Mouse (Mus musculus): ENCODE data around the gene Rspry1. TPM values are rescaled to one million over a fixed set of nuclear protein-coding genes. Genes with fewer than 3 reads are reported as not detected.

Gene Rspry1
- total RNA-seq (2014; rRNA removed) = 42.7 and 53.2 TPM in 2 replicates
- polyA plus RNA-seq (2015; fragmentation: Nextera tagmentation; extraction: Ambion mirVana) = 35.5 and 35.9 TPM in 2 replicates

GRCm38 (mm10) chr8:94601607-94602385 lies at the start of gene Rspry1, which contains the start of gene Fam192a:
Gene Rspry1, plus strand, starts transcription at chr8:94601937.
Gene Fam192a, minus strand, starts transcription at chr8:94601997.
- H3K27me3 ChIP-seq (ENCODE audit: insufficient read depth, low read length) = no peaks in the 10 kb centered on the region
- no peaks in the 10 kb centered on the region for H3K36me3 ChIP-seq (ENCODE audit: insufficient read depth, low read length)
- 0 out of 2 replicates have a peak, but pooled peaks have one; percentile 8 for TF ChIP-seq CTCF (IDR thresholded peaks at IDR 0.05)
- 1% methylated on average over 55 of the region's 55 CpGs for WGBS
- H3K4me1 ChIP-seq (ENCODE audit: insufficient read depth, low read length) = peaks cover 11% of the 10 kb centered on the region
- H3K9ac ChIP-seq (replicated peaks; ENCODE audit: low read length, poor library complexity, severe bottlenecking) = peak within 1 kb of the TSS; percentile 98
- peak; percentile 100 for DNase-seq (ENCODE audit: low spot score)
- ATAC-seq (ENCODE audit: low FRiP score) = peak; percentile 99
- no peaks in the 10 kb centered on the region for H3K9me3 ChIP-seq (ENCODE audit: low read length)
- H3K4me2 ChIP-seq (ENCODE audit: low read depth, low read length, poor library complexity, severe bottlenecking) = peak within 1 kb of the TSS; percentile 89
- peak within 1 kb of the TSS; percentile 71 for H3K4me3 ChIP-seq (ENCODE audit: low read depth, low read length)
- peak within 1 kb of the TSS; percentile 95 for H3K27ac ChIP-seq (ENCODE audit: low read depth, low read length)

- ATAC-seq (ENCODE audit: low FRiP score) (no peak), DNase-seq (ENCODE audit: low spot score) (no peak)
- Histone ChIP-seq H3K36me3 (ENCODE audit: insufficient read depth, low read length) (no peaks in the 10 kb centered on the region), H3K4me1 (ENCODE audit: insufficient read depth, low read length) (peaks cover 13% of the 10 kb centered on the region), H3K9ac (replicated peaks; ENCODE audit: low read length, poor library complexity, severe bottlenecking) (no peak overlapping the region), H3K9me3 (ENCODE audit: low read length) (no peaks in the 10 kb centered on the region), H3K4me3 (ENCODE audit: low read depth, low read length) (no peak overlapping the region), H3K27ac (ENCODE audit: low read depth, low read length) (peak overlapping the region; percentile 76; the same call in 1 of the 2 replicates), H3K27me3 (ENCODE audit: insufficient read depth, low read length) (no peaks in the 10 kb centered on the region), H3K4me2 (ENCODE audit: low read depth, low read length, poor library complexity, severe bottlenecking) (no peak overlapping the region)
- TF ChIP-seq CTCF (IDR thresholded peaks at IDR 0.05) = no peak
- 71% methylated on average over 2 of the region's 2 CpGs for WGBS
These were observed 49.0 kb upstream of the Rspry1 start for GRCm38 (mm10) chr8:94552696-94553095.

- no peaks in the 10 kb centered on the region for H3K36me3 ChIP-seq (ENCODE audit: insufficient read depth, low read length)
- no peaks in the 10 kb centered on the region for H3K9me3 ChIP-seq (ENCODE audit: low read length)
- H3K9ac ChIP-seq (replicated peaks; ENCODE audit: low read length, poor library complexity, severe bottlenecking) = no peak overlapping the region
- H3K27ac ChIP-seq (ENCODE audit: low read depth, low read length) = no peak overlapping the region
- no peak for ATAC-seq (ENCODE audit: low FRiP score)
- H3K4me3 ChIP-seq (ENCODE audit: low read depth, low read length) = no peak overlapping the region
- H3K4me2 ChIP-seq (ENCODE audit: low read depth, low read length, poor library complexity, severe bottlenecking) = no peak overlapping the region
- no peak for DNase-seq (ENCODE audit: low spot score)
- WGBS = 73% methylated on average over 3 of the region's 3 CpGs
- no peaks in the 10 kb centered on the region; the same call in 1 of the 2 replicates for H3K4me1 ChIP-seq (ENCODE audit: insufficient read depth, low read length)
- TF ChIP-seq CTCF (IDR thresholded peaks at IDR 0.05) = no peak
- no peaks in the 10 kb centered on the region for H3K27me3 ChIP-seq (ENCODE audit: insufficient read depth, low read length)
These were observed 44.5 kb upstream of the Rspry1 start for GRCm38 (mm10) chr8:94557281-94557680.

GRCm38 (mm10) chr8:94561256-94561655 lies 40.5 kb upstream of the Rspry1 start:
- Histone ChIP-seq H3K4me2 (ENCODE audit: low read depth, low read length, poor library complexity, severe bottlenecking) (no peak overlapping the region), H3K9me3 (ENCODE audit: low read length) (no peaks in the 10 kb centered on the region), H3K27me3 (ENCODE audit: insufficient read depth, low read length) (no peaks in the 10 kb centered on the region; the same call in 1 of the 2 replicates), H3K27ac (ENCODE audit: low read depth, low read length) (no peak overlapping the region), H3K4me1 (ENCODE audit: insufficient read depth, low read length) (peaks cover 3% of the 10 kb centered on the region; the same call in 1 of the 2 replicates), H3K4me3 (ENCODE audit: low read depth, low read length) (no peak overlapping the region), H3K36me3 (ENCODE audit: insufficient read depth, low read length) (no peaks in the 10 kb centered on the region), H3K9ac (replicated peaks; ENCODE audit: low read length, poor library complexity, severe bottlenecking) (no peak overlapping the region)
- ATAC-seq (ENCODE audit: low FRiP score) (peak; percentile 65), DNase-seq (ENCODE audit: low spot score) (peak; percentile 81)
- 20% methylated on average over 5 of the region's 5 CpGs for WGBS
- no peak for TF ChIP-seq CTCF (IDR thresholded peaks at IDR 0.05)

GRCm38 (mm10) chr8:94564421-94564820 lies 37.3 kb upstream of the Rspry1 start:
- Histone ChIP-seq H3K4me3 (ENCODE audit: low read depth, low read length) (no peak overlapping the region), H3K4me1 (ENCODE audit: insufficient read depth, low read length) (peaks cover 16% of the 10 kb centered on the region), H3K27me3 (ENCODE audit: insufficient read depth, low read length) (no peaks in the 10 kb centered on the region; the same call in 1 of the 2 replicates), H3K9ac (replicated peaks; ENCODE audit: low read length, poor library complexity, severe bottlenecking) (no peak overlapping the region), H3K27ac (ENCODE audit: low read depth, low read length) (no peak overlapping the region), H3K36me3 (ENCODE audit: insufficient read depth, low read length) (no peaks in the 10 kb centered on the region), H3K9me3 (ENCODE audit: low read length) (no peaks in the 10 kb centered on the region), H3K4me2 (ENCODE audit: low read depth, low read length, poor library complexity, severe bottlenecking) (no peak overlapping the region)
- no peak for ATAC-seq (ENCODE audit: low FRiP score)
- TF ChIP-seq CTCF (IDR thresholded peaks at IDR 0.05) = no peak
- no peak for DNase-seq (ENCODE audit: low spot score)

- no peak overlapping the region for H3K4me2 ChIP-seq (ENCODE audit: low read depth, low read length, poor library complexity, severe bottlenecking)
- H3K27me3 ChIP-seq (ENCODE audit: insufficient read depth, low read length) = no peaks in the 10 kb centered on the region; the same call in 1 of the 2 replicates
- peaks cover 16% of the 10 kb centered on the region for H3K4me1 ChIP-seq (ENCODE audit: insufficient read depth, low read length)
- H3K9me3 ChIP-seq (ENCODE audit: low read length) = no peaks in the 10 kb centered on the region
- 0 out of 2 replicates have a peak overlapping the region, but pooled peaks have one; percentile 24 for H3K9ac ChIP-seq (replicated peaks; ENCODE audit: low read length, poor library complexity, severe bottlenecking)
- no peak for ATAC-seq (ENCODE audit: low FRiP score)
- WGBS = 41% methylated on average over 6 of the region's 6 CpGs
- no peak for TF ChIP-seq CTCF (IDR thresholded peaks at IDR 0.05)
- DNase-seq (ENCODE audit: low spot score) = no peak
- no peak overlapping the region for H3K4me3 ChIP-seq (ENCODE audit: low read depth, low read length)
- H3K27ac ChIP-seq (ENCODE audit: low read depth, low read length) = peak overlapping the region; percentile 77
- H3K36me3 ChIP-seq (ENCODE audit: insufficient read depth, low read length) = no peaks in the 10 kb centered on the region
These were observed 35.7 kb upstream of the Rspry1 start for GRCm38 (mm10) chr8:94566033-94566432.

Measured in midbrain, postnatal 0 days (tissue).